Mouse (Mus musculus) kidney, embryonic 14.5 days (tissue): ENCODE measurements around the gene Pygl. TPM values are rescaled to one million over a fixed set of nuclear protein-coding genes. Genes with fewer than 3 reads are reported as not detected.

Experiments used
- ATAC-seq: fragments of 200-750 bp; cut with Nextera tagmentation; 2 replicates; pipeline ENCODE4 v1.8.0; 2017; ENCODE audit warnings: moderate number of reproducible peaks, mild to moderate bottlenecking, moderate TSS enrichment, moderate library complexity; ENCODE audit not compliant: low FRiP score, low TSS enrichment
- H3K27ac ChIP-seq: fragments of 300-500 bp; sonication (generic); 2 replicates; pipeline ENCODE4 v1.5.1; 2014; ENCODE audit warnings: low read depth, mild to moderate bottlenecking, low read length, moderate library complexity, mixed read lengths
- H3K27me3 ChIP-seq: fragments of 300-500 bp; sonication (generic); 2 replicates; pipeline ENCODE4 v1.6.1; 2014; ENCODE audit warnings: mild to moderate bottlenecking, low read length; ENCODE audit not compliant: control insufficient read depth, insufficient read depth
- H3K36me3 ChIP-seq: fragments of 300-500 bp; sonication (generic); 2 replicates; pipeline ENCODE4 v1.6.1; 2014; ENCODE audit warnings: low read length, mixed read lengths; ENCODE audit not compliant: control insufficient read depth, insufficient read depth
- H3K4me1 ChIP-seq: fragments of 300-500 bp; sonication (generic); 2 replicates; pipeline ENCODE4 v1.6.1; 2014; ENCODE audit warnings: low read length, mixed read lengths; ENCODE audit not compliant: control insufficient read depth, insufficient read depth
- H3K4me2 ChIP-seq: fragments of 300-500 bp; sonication (generic); replicated peaks from 2 replicates; pipeline ENCODE4 v1.6.1; 2014; ENCODE audit warnings: low read depth, mild to moderate bottlenecking, low read length
- H3K4me3 ChIP-seq: fragments of 300-500 bp; sonication (generic); 2 replicates; pipeline ENCODE4 v1.5.1; 2014; ENCODE audit warnings: mild to moderate bottlenecking, low read length
- H3K9ac ChIP-seq: fragments of 300-500 bp; sonication (generic); 2 replicates; pipeline ENCODE4 v1.6.1; 2014; ENCODE audit warnings: low read depth, mild to moderate bottlenecking, low read length, moderate library complexity
- H3K9me3 ChIP-seq: fragments of 300-500 bp; sonication (generic); 2 replicates; pipeline ENCODE4 v1.6.1; 2016; ENCODE audit warnings: low read length; ENCODE audit not compliant: control insufficient read depth
- WGBS: fragments of 180-500 bp; shearing (Covaris S2); extraction: QIAGEN DNeasy Blood & Tissue Kit; methylation state at CpG from one replicate; pipeline ENCODE4 v1.1.7; 2014; 5-methylcytosine and 5-hydroxymethylcytosine counted together
- polyA plus RNA-seq: library from polyadenylated mRNA; unstranded; fragments of >200 nt; fragmentation: Nextera tagmentation; extraction: Ambion mirVana; gene quantifications from 2 replicates; pipeline ENCODE4 v1.2.1, GENCODE M21; 2014

Pygl gene
- polyA plus RNA-seq, 1 experiment from 2014 or later: 27.5 TPM

- H3K27ac ChIP-seq: no peak overlapping the region
- no peaks in the 10 kb centered on the region for H3K27me3 ChIP-seq
- no peak for ATAC-seq
- no peak overlapping the region for H3K4me2 ChIP-seq
- no peak overlapping the region for H3K9ac ChIP-seq
- 70% methylated on average over 15 of the region's 15 CpGs for WGBS
- no peaks in the 10 kb centered on the region for H3K9me3 ChIP-seq
- 0 out of 2 replicates have a peak, but pooled peaks cover 3% of the 10 kb centered on the region for H3K4me1 ChIP-seq
- no peak overlapping the region for H3K4me3 ChIP-seq
- no peaks in the 10 kb centered on the region for H3K36me3 ChIP-seq
Observed at GRCm38 (mm10) chr12:70251210-70251884, 20.1 kb upstream of the Pygl start.

GRCm38 (mm10) chr12:70249616-70250157 lies 18.4 kb upstream of the Pygl start:
- Histone ChIP-seq H3K27ac (no peak overlapping the region), H3K27me3 (no peaks in the 10 kb centered on the region), H3K9me3 (no peaks in the 10 kb centered on the region), H3K36me3 (no peaks in the 10 kb centered on the region), H3K4me2 (no peak overlapping the region), H3K9ac (no peak overlapping the region), H3K4me3 (no peak overlapping the region), H3K4me1 (0 out of 2 replicates have a peak, but pooled peaks cover 3% of the 10 kb centered on the region)
- ATAC-seq: no peak
- WGBS: 91% methylated on average over 10 of the region's 10 CpGs

- whole genome bisulfite sequencing: 69% methylated on average over 15 of the region's 15 CpGs
- no peak overlapping the region for H3K4me2 ChIP-seq
- no peaks in the 10 kb centered on the region for H3K27me3 ChIP-seq
- 0 out of 2 replicates have a peak, but pooled peaks cover 3% of the 10 kb centered on the region for H3K4me1 ChIP-seq
- no peak overlapping the region for H3K4me3 ChIP-seq
- H3K27ac ChIP-seq: no peak overlapping the region
- no peaks in the 10 kb centered on the region for H3K9me3 ChIP-seq
- ATAC-seq: no peak
- no peak overlapping the region for H3K9ac ChIP-seq
- H3K36me3 ChIP-seq: no peaks in the 10 kb centered on the region
Observed at GRCm38 (mm10) chr12:70247683-70248474, 16.6 kb upstream of the Pygl start.

GRCm38 (mm10) chr12:70242550-70242949 lies 11.3 kb upstream of the Pygl start:
- H3K4me2 ChIP-seq: no peak overlapping the region
- no peak overlapping the region for H3K27ac ChIP-seq
- no peaks in the 10 kb centered on the region for H3K36me3 ChIP-seq
- H3K4me3 ChIP-seq: no peak overlapping the region
- H3K9me3 ChIP-seq: no peaks in the 10 kb centered on the region
- 89% methylated on average over 7 of the region's 7 CpGs for WGBS
- no peaks in the 10 kb centered on the region for H3K4me1 ChIP-seq
- no peak overlapping the region for H3K9ac ChIP-seq
- ATAC-seq: no peak
- H3K27me3 ChIP-seq: no peaks in the 10 kb centered on the region

GRCm38 (mm10) chr12:70239741-70240140 lies 8.5 kb upstream of the Pygl start:
- H3K9me3 ChIP-seq: no peaks in the 10 kb centered on the region
- no peak for ATAC-seq
- WGBS: 77% methylated on average over 5 of the region's 5 CpGs
- H3K4me3 ChIP-seq: no peak overlapping the region
- no peaks in the 10 kb centered on the region for H3K27me3 ChIP-seq
- H3K27ac ChIP-seq: no peak overlapping the region
- no peak overlapping the region for H3K9ac ChIP-seq
- peaks cover 3% of the 10 kb centered on the region; the same call in 1 of the 2 replicates for H3K4me1 ChIP-seq
- H3K4me2 ChIP-seq: no peak overlapping the region
- H3K36me3 ChIP-seq: no peaks in the 10 kb centered on the region

GRCm38 (mm10) chr12:70238604-70239003 lies 7.3 kb upstream of the Pygl start:
- H3K4me1 ChIP-seq: peaks cover 4% of the 10 kb centered on the region; the same call in 1 of the 2 replicates
- no peaks in the 10 kb centered on the region for H3K27me3 ChIP-seq
- H3K4me3 ChIP-seq: no peak overlapping the region
- H3K9me3 ChIP-seq: no peaks in the 10 kb centered on the region
- WGBS: 62% methylated on average over 8 of the region's 8 CpGs
- no peak for ATAC-seq
- no peak overlapping the region for H3K4me2 ChIP-seq
- H3K9ac ChIP-seq: no peak overlapping the region
- H3K36me3 ChIP-seq: no peaks in the 10 kb centered on the region
- H3K27ac ChIP-seq: no peak overlapping the region

GRCm38 (mm10) chr12:70234938-70235484 lies 3.7 kb upstream of the Pygl start:
- H3K27ac ChIP-seq: no peak overlapping the region
- peak; percentile 85 for ATAC-seq

GRCm38 (mm10) chr12:70234411-70234810 lies 3.1 kb upstream of the Pygl start:
- Histone ChIP-seq H3K4me1 (peaks cover 4% of the 10 kb centered on the region; the same call in 1 of the 2 replicates), H3K9me3 (no peaks in the 10 kb centered on the region), H3K27me3 (no peaks in the 10 kb centered on the region), H3K27ac (no peak overlapping the region), H3K4me3 (no peak overlapping the region), H3K9ac (no peak overlapping the region), H3K36me3 (no peaks in the 10 kb centered on the region), H3K4me2 (0 out of 2 replicates have a peak overlapping the region, but pooled peaks have one; percentile 67)
- peak; percentile 88 for ATAC-seq
- 18% methylated on average over 6 of the region's 6 CpGs for WGBS

More at GRCm38 (mm10) chr12:70234938-70235484, 3.7 kb upstream of the Pygl start:
- no peaks in the 10 kb centered on the region for H3K27me3 ChIP-seq
- peak overlapping the region; percentile 35 for H3K4me3 ChIP-seq
- H3K4me2 ChIP-seq: peak overlapping the region; percentile 67
- no peaks in the 10 kb centered on the region for H3K36me3 ChIP-seq
- H3K9me3 ChIP-seq: no peaks in the 10 kb centered on the region
- peak overlapping the region; percentile 55 for H3K9ac ChIP-seq
- peaks cover 4% of the 10 kb centered on the region; the same call in 1 of the 2 replicates for H3K4me1 ChIP-seq
- WGBS: 15% methylated on average over 13 of the region's 13 CpGs
